Mouse (Mus musculus): ENCODE data around the gene Runx1.

Runx1 gene

DNA sequence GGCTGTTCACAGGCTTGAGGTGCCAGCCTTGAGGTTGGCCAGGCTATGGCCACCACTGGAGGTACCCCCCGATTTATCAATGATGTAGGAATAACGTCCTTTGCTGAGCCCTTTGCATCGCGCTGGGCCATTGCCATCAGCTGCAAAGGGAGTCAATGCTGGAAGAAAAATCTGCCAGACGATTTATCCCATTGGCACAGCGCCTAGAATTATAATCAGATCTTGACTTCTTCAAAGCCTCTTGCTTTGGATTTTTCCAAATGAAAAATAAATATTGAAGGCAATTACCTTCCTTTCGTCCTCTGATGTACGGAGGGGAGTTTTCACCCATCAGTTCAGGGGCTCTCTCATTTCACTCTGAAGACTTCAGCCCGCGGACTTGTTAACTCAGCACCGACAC lies 260.7 kb downstream of the Runx1 start:
- no peak for DNase-seq (ENCODE audit: low spot score)

DNA sequence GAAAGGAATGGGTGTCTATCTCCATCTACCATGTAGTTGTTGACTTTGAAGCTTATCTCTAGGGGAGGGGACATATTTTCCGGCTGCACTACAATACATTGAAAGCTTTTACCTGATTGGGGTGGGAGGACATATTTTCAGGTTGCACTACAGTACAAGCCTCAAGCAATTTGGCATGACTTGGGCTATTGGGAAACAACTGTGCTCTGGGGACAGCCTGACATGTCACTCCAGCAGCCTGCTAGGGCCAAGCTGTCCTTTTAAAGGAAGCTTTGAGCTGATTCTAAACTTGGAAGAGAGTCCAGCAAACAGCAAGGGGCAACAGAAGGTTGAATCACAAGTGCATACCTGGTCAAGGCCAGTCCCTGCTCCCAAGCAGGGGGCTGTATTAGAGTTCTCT lies 270.9 kb downstream of the Runx1 start:
- DNase-seq (ENCODE audit: low spot score) = no peak

- no peak for DNase-seq (ENCODE audit: low spot score)
Measured at GRCm38 (mm10) chr16:92552858-92553257, 273.1 kb downstream of the Runx1 start.

DNA sequence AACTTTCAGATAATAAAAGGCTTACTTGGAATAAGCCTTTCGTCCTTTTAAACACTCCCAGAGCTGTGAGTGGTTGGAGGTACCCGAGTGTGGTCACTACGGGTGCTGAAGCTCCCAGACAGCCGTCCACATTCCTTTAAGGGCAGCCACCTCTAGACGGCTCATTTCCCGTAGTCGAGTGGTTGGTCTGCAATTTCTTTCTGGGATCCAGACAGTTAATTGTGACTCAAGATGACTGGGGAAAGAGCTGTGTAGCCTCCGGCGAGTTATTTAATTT lies 273.9 kb downstream of the Runx1 start:
- no peak for DNase-seq (ENCODE audit: low spot score)

All from ovary, postnatal 36 days (tissue).